Mouse (Mus musculus) C2C12 (cell line): ENCODE measurements around the gene 4930516K23Rik. TPM values are rescaled to one million over a fixed set of nuclear protein-coding genes. Genes with fewer than 3 reads are reported as not detected.

Experiments
- H3K27me3 ChIP-seq: one replicate; pipeline ENCODE4 v1.6.1; 2011; ENCODE audit not compliant: control insufficient read depth, insufficient read depth, insufficient read length
- H3K36me3 ChIP-seq: one replicate; pipeline ENCODE4 v1.6.1; 2011; ENCODE audit not compliant: control insufficient read depth, insufficient read depth
- H3K4me3 ChIP-seq: one replicate; pipeline ENCODE4 v1.5.1; 2011; ENCODE audit warnings: mild to moderate bottlenecking, control low read depth; ENCODE audit not compliant: poor library complexity, insufficient read depth, severe bottlenecking
- H3K79me2 ChIP-seq: one replicate; pipeline ENCODE4 v1.6.1; 2011; ENCODE audit not compliant: control insufficient read depth, insufficient read depth
- H3K79me3 ChIP-seq: one replicate; pipeline ENCODE4 v1.6.1; 2011; ENCODE audit warnings: low read depth, control low read depth
- H3ac ChIP-seq: one replicate; pipeline ENCODE3; 2011; ENCODE audit warnings: low read depth; ENCODE audit not compliant: control insufficient read depth, insufficient read length
- CEBPB ChIP-seq: IDR thresholded peaks from one replicate; pipeline ENCODE4 v1.6.1; 2011; ENCODE audit warnings: low read depth, mild to moderate bottlenecking, control low read depth, moderate library complexity
- CTCF ChIP-seq: IDR thresholded peaks from one replicate; pipeline ENCODE4 v1.5.1; 2011; ENCODE audit not compliant: control insufficient read depth, insufficient read depth, insufficient read length
- FOSL1 ChIP-seq: IDR thresholded peaks from one replicate; pipeline ENCODE4 v1.8.0; 2011; ENCODE audit warnings: mild to moderate bottlenecking, low read length; ENCODE audit not compliant: poor library complexity, insufficient read depth, severe bottlenecking
- MAX ChIP-seq: IDR thresholded peaks from one replicate; pipeline ENCODE4 v1.6.1; 2011; ENCODE audit warnings: mild to moderate bottlenecking, control low read depth
- MYOD1 ChIP-seq: IDR thresholded peaks from one replicate; pipeline ENCODE4 v1.6.1; 2011; ENCODE audit warnings: low read depth; ENCODE audit not compliant: control insufficient read depth, insufficient read length
- MYOG ChIP-seq: IDR thresholded peaks from one replicate; pipeline ENCODE4 v1.6.1; 2011; ENCODE audit not compliant: control insufficient read depth, insufficient read length; ENCODE audit errors: extremely low read depth
- USF1 ChIP-seq: IDR thresholded peaks from one replicate; pipeline ENCODE4 v1.6.1; 2011; ENCODE audit warnings: low read depth, mild to moderate bottlenecking, control low read depth, moderate library complexity
- polyA plus RNA-seq: library from polyadenylated mRNA; unstranded; fragments of >200 nt; fragmentation: generic; extraction: Trizol; gene quantifications from one replicate; pipeline ENCODE4 v1.2.1, GENCODE M21; 2012; ENCODE audit warnings: missing spikeins

Gene 4930516K23Rik
- polyA plus RNA-seq, 1 experiment = not detected

DNA sequence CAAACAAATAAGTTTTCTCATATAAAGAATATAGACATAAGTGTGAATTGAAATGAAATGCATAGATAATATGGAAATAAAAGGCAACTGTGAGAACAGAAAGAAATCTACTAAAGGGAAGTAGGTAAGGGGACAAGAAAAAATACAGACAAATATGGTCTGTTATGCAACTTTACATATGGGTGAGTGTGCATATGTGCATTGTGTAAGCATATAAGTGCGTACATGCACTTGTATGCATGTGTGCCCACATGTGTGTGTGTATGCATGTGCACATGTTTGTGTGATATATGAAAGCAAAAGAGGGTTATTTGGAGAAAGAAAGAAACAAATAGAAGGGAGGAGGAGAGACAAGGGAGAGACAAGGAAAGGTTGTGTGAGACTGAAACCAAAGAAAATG, 42.3 kb downstream of the 4930516K23Rik start:
- no peaks in the 10 kb centered on the region for H3K36me3 ChIP-seq
- no peaks in the 10 kb centered on the region for H3K79me3 ChIP-seq
- H3K27me3 ChIP-seq = no peaks in the 10 kb centered on the region
- no peak for TF ChIP-seq CEBPB
- no peak for TF ChIP-seq MYOD1
- no peak for TF ChIP-seq CTCF
- no peak for TF ChIP-seq FOSL1
- TF ChIP-seq MYOG = no peak
- no peak for TF ChIP-seq MAX
- TF ChIP-seq USF1 = no peak
- no peaks in the 10 kb centered on the region for H3K79me2 ChIP-seq
- no peak overlapping the region for H3K4me3 ChIP-seq
- H3ac ChIP-seq = no peak overlapping the region

DNA sequence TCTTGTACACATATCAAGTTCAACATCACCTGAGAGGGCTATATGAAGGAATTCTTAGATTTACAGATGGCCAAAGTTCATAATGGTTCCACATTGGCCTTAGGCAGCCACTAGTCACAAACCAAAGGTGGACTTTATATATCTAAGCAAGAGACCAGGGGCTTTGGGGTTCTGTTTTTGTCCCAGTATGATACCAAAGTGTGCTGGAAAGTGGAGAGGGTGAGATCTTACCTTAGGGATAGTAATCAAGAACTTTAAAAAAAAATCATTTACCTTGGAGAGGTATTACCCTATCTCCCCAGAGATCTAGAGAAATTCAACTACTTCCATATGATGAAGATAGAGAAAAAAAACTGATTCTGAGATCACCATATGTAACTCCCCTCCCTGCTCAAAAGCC, 44.0 kb downstream of the 4930516K23Rik start, which contains the start of gene Olfr639:
Gene Olfr639 (minus strand): TSS at position 101 of the 400 bp plus-strand sequence.
- Histone ChIP-seq H3K79me2 (no peaks in the 10 kb centered on the region), H3K36me3 (no peaks in the 10 kb centered on the region), H3K27me3 (no peaks in the 10 kb centered on the region), H3K4me3 (no peak within 1 kb of the TSS), H3K79me3 (no peaks in the 10 kb centered on the region), H3ac (no peak within 1 kb of the TSS)
- TF ChIP-seq MYOD1 (no peak), MYOG (no peak), FOSL1 (no peak), CEBPB (no peak)

Other genes starting within 250 kb of the 4930516K23Rik start
- not detected for gene Hbb-bt, start 247.4 kb downstream of the 4930516K23Rik start, polyA plus RNA-seq
- gene Hbb-bs, start 233.3 kb downstream of the 4930516K23Rik start, polyA plus RNA-seq = not detected
- not detected for gene Hbb-bh2, start 220.9 kb downstream of the 4930516K23Rik start, polyA plus RNA-seq
- gene Hbb-bh1, start 218.3 kb downstream of the 4930516K23Rik start, polyA plus RNA-seq = not detected
- gene Hbb-y, start 208.2 kb downstream of the 4930516K23Rik start, polyA plus RNA-seq = not detected
- gene Olfr66, start 175.2 kb downstream of the 4930516K23Rik start, polyA plus RNA-seq = not detected
- not detected for gene Olfr64, start 167.0 kb downstream of the 4930516K23Rik start, polyA plus RNA-seq
- gene Olfr65, start 158.0 kb downstream of the 4930516K23Rik start, polyA plus RNA-seq = not detected
- not detected for gene Olfr631, start 132.6 kb downstream of the 4930516K23Rik start, polyA plus RNA-seq
- gene Olfr632, start 127.1 kb downstream of the 4930516K23Rik start, polyA plus RNA-seq = not detected
- not detected for gene Olfr633, start 117.0 kb downstream of the 4930516K23Rik start, polyA plus RNA-seq
- not detected for gene Olfr635, start 90.3 kb downstream of the 4930516K23Rik start, polyA plus RNA-seq
- not detected for gene Olfr638, start 62.7 kb downstream of the 4930516K23Rik start, polyA plus RNA-seq
- gene Olfr639, start 44.1 kb downstream of the 4930516K23Rik start, polyA plus RNA-seq = not detected
- gene Olfr640, start 35.9 kb downstream of the 4930516K23Rik start, polyA plus RNA-seq = not detected
- gene Olfr641, start 26.0 kb downstream of the 4930516K23Rik start, polyA plus RNA-seq = not detected
- gene Olfr642, start 8.8 kb downstream of the 4930516K23Rik start, polyA plus RNA-seq = not detected
- gene Olfr644, start 10.4 kb upstream of the 4930516K23Rik start, polyA plus RNA-seq = not detected
- gene Olfr645, start 24.0 kb upstream of the 4930516K23Rik start, polyA plus RNA-seq = not detected
- not detected for gene Olfr646, start 43.4 kb upstream of the 4930516K23Rik start, polyA plus RNA-seq
- not detected for gene Ubqln5, start 68.4 kb upstream of the 4930516K23Rik start, polyA plus RNA-seq
- gene Olfr643, start 76.0 kb upstream of the 4930516K23Rik start, polyA plus RNA-seq = not detected
- gene Ubqln3, start 81.8 kb upstream of the 4930516K23Rik start, polyA plus RNA-seq = not detected
- gene Ubqlnl, start 89.1 kb upstream of the 4930516K23Rik start, polyA plus RNA-seq = not detected
- gene Olfm5, start 103.4 kb upstream of the 4930516K23Rik start, polyA plus RNA-seq = not detected
- not detected for gene Olfr648, start 121.9 kb upstream of the 4930516K23Rik start, polyA plus RNA-seq
- gene Olfr649, start 134.5 kb upstream of the 4930516K23Rik start, polyA plus RNA-seq = not detected
- gene Trim6, start 157.3 kb upstream of the 4930516K23Rik start, polyA plus RNA-seq = 0.05 TPM
- not detected for gene Trim34a, start 183.0 kb upstream of the 4930516K23Rik start, polyA plus RNA-seq
- not detected for gene Trim5, start 226.6 kb upstream of the 4930516K23Rik start, polyA plus RNA-seq